Mouse (Mus musculus) intestine, embryonic 15.5 days (tissue): ENCODE data around the gene Sat2. TPM values are rescaled to one million over a fixed set of nuclear protein-coding genes. Genes with fewer than 3 reads are reported as not detected.

Experiments used
- ATAC-seq: fragments of 200-750 bp; cut with Nextera tagmentation; 2 replicates; pipeline ENCODE4 v1.8.0; 2017; ENCODE audit warnings: moderate TSS enrichment, moderate library complexity
- H3K27ac ChIP-seq: fragments of 300-500 bp; sonication (generic); 2 replicates; pipeline ENCODE4 v1.5.1; 2015; ENCODE audit warnings: mild to moderate bottlenecking, inconsistent platforms
- H3K27me3 ChIP-seq: fragments of 300-500 bp; sonication (generic); replicated peaks from 2 replicates; pipeline ENCODE4 v1.6.1; 2015; ENCODE audit warnings: inconsistent platforms
- H3K36me3 ChIP-seq: fragments of 300-500 bp; sonication (generic); 2 replicates; pipeline ENCODE4 v1.6.1; 2015; ENCODE audit warnings: inconsistent platforms
- H3K4me1 ChIP-seq: fragments of 300-500 bp; sonication (generic); replicated peaks from 2 replicates; pipeline ENCODE4 v1.6.1; 2015; ENCODE audit warnings: inconsistent platforms
- H3K4me2 ChIP-seq: fragments of 300-500 bp; sonication (generic); replicated peaks from 2 replicates; pipeline ENCODE4 v1.6.1; 2015; ENCODE audit warnings: mild to moderate bottlenecking, inconsistent platforms
- H3K4me3 ChIP-seq: fragments of 300-500 bp; sonication (generic); replicated peaks from 2 replicates; pipeline ENCODE4 v1.5.1; 2015; ENCODE audit warnings: inconsistent platforms
- H3K9ac ChIP-seq: fragments of 300-500 bp; sonication (generic); 2 replicates; pipeline ENCODE4 v1.6.1; 2015; ENCODE audit warnings: inconsistent platforms
- H3K9me3 ChIP-seq: fragments of 300-500 bp; sonication (generic); 2 replicates; pipeline ENCODE4 v1.6.1; 2016; ENCODE audit warnings: inconsistent platforms
- WGBS: fragments of 180-500 bp; shearing (Covaris S2); methylation state at CpG from one replicate; pipeline ENCODE4 v1.1.7; 2015; 5-methylcytosine and 5-hydroxymethylcytosine counted together
- polyA plus RNA-seq: library from polyadenylated mRNA; unstranded; fragments of >200 nt; fragmentation: Nextera tagmentation; extraction: Ambion mirVana; gene quantifications from 2 replicates; pipeline ENCODE4 v1.2.1, GENCODE M21; 2015

Sat2 gene
- 14.1 and 16.7 TPM in 2 replicates for polyA plus RNA-seq

DNA sequence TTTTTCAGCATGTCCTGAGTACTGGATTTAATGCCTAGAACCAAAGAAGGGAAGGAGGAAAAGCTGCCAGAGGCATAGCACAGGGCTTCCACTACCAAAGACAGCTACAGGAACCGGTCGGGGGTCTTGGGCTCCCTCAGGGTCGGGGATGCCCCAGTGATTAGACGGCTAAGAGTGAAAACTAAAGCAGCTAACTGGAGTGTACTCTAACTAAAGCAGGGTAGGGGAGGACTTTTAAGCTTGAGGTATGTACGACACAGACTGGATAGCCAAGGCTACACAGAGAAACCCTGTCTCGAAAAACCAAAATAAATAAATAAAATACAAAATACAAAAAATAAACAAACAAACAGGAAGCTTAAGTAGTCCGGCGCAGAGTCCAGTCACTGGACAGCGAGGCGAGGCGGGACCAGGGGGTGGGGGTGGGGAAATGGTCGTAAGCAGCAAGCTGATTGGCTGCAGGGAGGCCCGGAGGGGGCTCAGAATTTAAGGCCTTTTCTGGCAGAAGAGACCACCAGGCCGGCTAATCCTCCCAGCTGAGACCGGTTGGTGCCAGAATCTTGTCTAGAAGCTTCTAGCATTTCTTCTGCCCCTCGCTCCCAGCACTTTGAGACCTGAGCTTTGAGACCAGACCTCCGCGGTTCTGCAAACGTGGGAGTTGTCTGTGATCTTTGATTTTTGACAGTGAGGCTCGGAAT lies at the start of gene Sat2:
TSS of gene Sat2 (plus strand) at position 454 of the 698 bp plus-strand sequence.
- no peaks in the 10 kb centered on the region for H3K9me3 ChIP-seq
- H3K27me3 ChIP-seq, result no peaks in the 10 kb centered on the region
- peak within 1 kb of the TSS; percentile 66 for H3K27ac ChIP-seq
- WGBS, result 3% methylated on average over 20 of the region's 20 CpGs
- peaks cover 10% of the 10 kb centered on the region; the same call in 1 of the 2 replicates for H3K4me1 ChIP-seq
- ATAC-seq, result peak; percentile 88
- no peaks in the 10 kb centered on the region for H3K36me3 ChIP-seq
- H3K4me3 ChIP-seq, result peak within 1 kb of the TSS; percentile 55
- peak within 1 kb of the TSS; percentile 81 for H3K4me2 ChIP-seq
- H3K9ac ChIP-seq, result peak within 1 kb of the TSS; percentile 71

DNA sequence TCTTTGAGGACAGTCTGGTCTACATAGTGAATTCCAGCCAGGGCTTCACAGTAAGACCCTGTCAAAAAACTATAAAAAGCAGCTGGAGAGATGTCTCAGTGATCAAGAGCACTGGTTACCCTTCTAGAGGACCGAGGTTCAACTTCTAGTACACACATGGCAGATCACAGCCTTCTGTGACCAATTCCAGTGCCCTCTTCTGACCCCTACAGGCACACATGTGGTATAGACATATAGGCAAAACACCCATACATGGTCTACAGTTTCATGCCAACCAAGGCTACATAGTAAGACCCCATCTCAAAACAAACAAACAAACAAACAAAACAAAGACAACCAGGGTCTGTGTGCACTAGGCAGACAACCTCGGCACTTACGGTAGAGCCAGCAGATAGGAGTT lies 46.6 kb upstream of the Sat2 start:
- Histone ChIP-seq H3K36me3 (peaks cover 10% of the 10 kb centered on the region; the same call in 1 of the 2 replicates), H3K4me1 (peaks cover 15% of the 10 kb centered on the region), H3K4me3 (no peak overlapping the region), H3K9me3 (no peaks in the 10 kb centered on the region), H3K9ac (no peak overlapping the region), H3K27ac (no peak overlapping the region), H3K4me2 (no peak overlapping the region), H3K27me3 (no peaks in the 10 kb centered on the region)
- 64% methylated on average over 3 of the region's 3 CpGs for WGBS
- ATAC-seq, result no peak

DNA sequence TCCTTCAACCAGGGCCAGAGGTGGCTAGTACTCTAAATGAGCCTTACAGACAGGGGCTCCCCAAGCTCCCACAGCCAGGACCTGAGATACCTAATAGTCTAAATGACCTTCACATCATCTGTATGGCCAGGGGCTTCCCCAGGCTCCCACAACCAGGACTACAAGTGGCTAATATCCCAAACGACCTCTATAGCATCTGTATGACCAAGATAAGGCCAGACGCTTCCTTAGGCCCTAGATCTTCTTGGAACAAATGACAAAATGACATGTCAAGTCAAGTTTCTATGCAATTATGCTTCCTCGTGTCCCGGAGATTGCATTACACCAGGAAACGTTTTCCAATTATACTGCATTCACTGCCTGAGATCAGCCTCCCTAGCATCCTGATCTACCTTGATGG lies 45.5 kb upstream of the Sat2 start:
- Histone ChIP-seq H3K4me3 (no peak overlapping the region), H3K4me2 (no peak overlapping the region), H3K27me3 (no peaks in the 10 kb centered on the region), H3K9ac (no peak overlapping the region), H3K27ac (no peak overlapping the region), H3K9me3 (no peaks in the 10 kb centered on the region), H3K36me3 (peaks cover 5% of the 10 kb centered on the region; the same call in 1 of the 2 replicates), H3K4me1 (peaks cover 15% of the 10 kb centered on the region)
- WGBS, result 65% methylated on average over 5 of the region's 5 CpGs
- ATAC-seq, result no peak

DNA sequence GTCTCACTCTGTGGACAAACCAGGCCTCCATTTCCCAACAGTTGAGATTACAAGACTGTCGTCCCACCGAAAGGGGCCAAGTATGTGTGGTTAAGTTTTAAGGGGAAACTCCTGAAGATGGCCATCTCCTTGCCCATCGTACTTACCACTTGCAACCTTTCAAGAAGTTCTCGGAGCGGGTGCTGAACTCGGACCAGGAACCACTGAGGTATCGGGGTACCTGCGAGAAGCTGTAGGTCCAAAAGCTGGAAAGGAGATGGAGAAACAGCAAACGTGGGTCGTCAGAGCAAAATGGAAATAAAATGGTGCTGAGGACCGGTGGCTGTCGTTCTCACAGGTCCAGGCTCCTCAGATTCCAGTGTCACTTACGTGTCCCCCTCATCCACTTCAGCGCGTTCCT lies 43.5 kb upstream of the Sat2 start:
- Histone ChIP-seq H3K4me3 (peak overlapping the region; percentile 73), H3K9me3 (no peaks in the 10 kb centered on the region), H3K9ac (peak overlapping the region; percentile 61), H3K36me3 (peaks cover 5% of the 10 kb centered on the region; the same call in 1 of the 2 replicates), H3K4me1 (peaks cover 28% of the 10 kb centered on the region), H3K27me3 (no peaks in the 10 kb centered on the region), H3K27ac (peak overlapping the region; percentile 81; the same call in 1 of the 2 replicates), H3K4me2 (peak overlapping the region; percentile 83)
- WGBS, result 9% methylated on average over 15 of the region's 15 CpGs
- no peak for ATAC-seq

DNA sequence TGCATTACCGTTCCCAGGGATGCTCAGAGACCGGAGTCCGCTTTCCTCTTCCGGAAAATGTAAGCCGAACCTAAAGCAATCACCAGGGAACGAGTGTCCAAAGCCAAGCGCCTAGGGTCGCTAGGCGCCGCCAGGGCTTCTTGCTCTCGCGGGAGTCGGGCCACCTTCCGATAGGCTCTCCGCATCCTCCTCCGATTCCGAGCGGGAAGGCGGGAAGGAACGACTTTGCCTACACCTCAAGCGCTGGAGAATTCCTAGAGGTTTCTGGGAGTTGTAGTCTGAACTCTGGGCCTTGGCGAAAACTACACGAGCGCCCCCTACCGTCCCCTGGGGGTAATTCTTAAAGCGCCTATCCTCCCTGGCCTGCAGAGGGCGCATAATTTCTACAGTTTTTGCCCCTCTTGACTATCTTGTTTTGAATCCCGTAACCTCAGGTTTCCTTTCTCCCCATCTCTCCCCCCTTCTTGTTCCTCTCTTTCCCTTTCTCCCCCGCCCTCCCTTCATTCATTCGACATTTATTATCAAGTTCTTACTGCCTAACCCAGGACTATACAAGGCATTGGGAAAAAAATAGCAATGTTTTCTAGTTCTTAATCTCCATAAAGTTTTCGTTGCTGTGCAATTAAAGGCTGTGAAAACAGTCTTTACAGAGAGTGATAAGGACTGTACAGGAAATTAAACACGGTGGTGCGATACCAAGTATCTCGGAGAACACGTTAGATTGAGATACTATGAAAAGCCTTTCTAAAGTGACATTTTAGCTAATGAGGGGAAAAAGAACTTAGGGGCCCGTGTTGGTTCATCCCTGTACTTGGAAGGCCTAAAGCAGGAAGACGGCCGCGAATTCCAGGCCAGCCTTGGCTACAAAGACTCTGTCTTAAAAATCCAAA lies 42.5 kb upstream of the Sat2 start:
- peaks cover 5% of the 10 kb centered on the region; the same call in 1 of the 2 replicates for H3K36me3 ChIP-seq
- no peaks in the 10 kb centered on the region for H3K9me3 ChIP-seq
- H3K4me3 ChIP-seq, result peak overlapping the region; percentile 73
- WGBS, result 1% methylated on average over 39 of the region's 39 CpGs
- H3K4me2 ChIP-seq, result peak overlapping the region; percentile 83
- peak; percentile 91 for ATAC-seq
- peaks cover 28% of the 10 kb centered on the region for H3K4me1 ChIP-seq
- H3K27ac ChIP-seq, result peak overlapping the region; percentile 94
- H3K27me3 ChIP-seq, result no peaks in the 10 kb centered on the region
- H3K9ac ChIP-seq, result peak overlapping the region; percentile 72

DNA sequence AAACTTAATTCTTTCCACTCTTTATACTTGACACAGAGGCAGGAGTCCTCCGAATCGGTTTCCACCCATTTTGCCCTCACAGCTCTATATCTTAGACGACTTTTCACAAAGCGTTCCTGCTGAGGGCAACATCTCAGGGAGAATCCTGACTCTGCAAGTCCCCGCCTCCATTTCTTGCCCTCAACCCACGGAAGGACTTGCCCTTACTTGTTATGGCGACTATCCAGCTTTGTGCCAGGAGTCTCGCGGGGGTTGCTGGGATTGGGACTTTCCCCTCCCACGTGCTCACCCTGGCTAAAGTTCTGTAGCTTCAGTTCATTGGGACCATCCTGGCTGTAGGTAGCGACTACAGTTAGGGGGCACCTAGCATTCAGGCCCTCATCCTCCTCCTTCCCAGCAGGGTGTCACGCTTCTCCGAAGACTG lies 41.7 kb upstream of the Sat2 start, which contains the start of the genes Wrap53 and Trp53:
TSS of gene Wrap53 (minus strand) at position 165 of the 424 bp plus-strand sequence.
TSS of gene Trp53 (plus strand) at position 269 of the 424 bp plus-strand sequence.
- peak within 1 kb of the TSS; percentile 73 for H3K4me3 ChIP-seq
- H3K27ac ChIP-seq, result peak within 1 kb of the TSS; percentile 94
- H3K4me1 ChIP-seq, result peaks cover 28% of the 10 kb centered on the region
- H3K9me3 ChIP-seq, result no peaks in the 10 kb centered on the region
- peak within 1 kb of the TSS; percentile 83 for H3K4me2 ChIP-seq
- H3K27me3 ChIP-seq, result no peaks in the 10 kb centered on the region
- H3K9ac ChIP-seq, result peak within 1 kb of the TSS; percentile 72
- no peaks in the 10 kb centered on the region for H3K36me3 ChIP-seq
- ATAC-seq, result peak; percentile 68
- WGBS, result under 1% methylated on average over 13 of the region's 13 CpGs

DNA sequence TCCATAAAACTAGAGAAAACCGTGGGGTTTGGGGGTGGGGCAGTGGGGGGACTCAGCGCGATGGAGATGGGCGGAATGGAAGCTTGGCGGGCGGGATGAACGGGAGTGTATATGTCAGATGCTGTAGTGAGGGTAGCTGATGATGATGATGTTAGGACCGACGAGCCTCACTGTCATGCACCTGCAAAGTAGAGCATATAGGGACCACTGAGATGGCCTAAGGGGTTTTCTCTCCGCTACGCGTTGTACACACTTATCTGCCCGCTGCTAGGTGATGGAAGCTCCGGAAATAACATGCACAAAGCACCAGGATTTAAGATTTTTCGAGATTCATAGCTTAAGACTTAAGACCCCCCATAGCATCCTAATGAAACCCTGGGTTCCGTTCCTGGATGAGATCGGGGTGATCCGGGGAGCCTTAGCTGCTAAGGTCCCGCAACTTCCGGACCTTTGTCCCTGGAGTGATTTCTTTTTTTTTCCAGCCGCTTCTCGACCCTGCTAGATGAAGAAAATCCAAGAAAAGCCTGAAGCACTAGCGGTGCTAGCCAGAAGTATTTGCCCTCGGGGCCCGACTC lies 41.2 kb upstream of the Sat2 start:
- under 1% methylated on average over 25 of the region's 25 CpGs for WGBS
- Histone ChIP-seq H3K27ac (peak overlapping the region; percentile 94), H3K9ac (peak overlapping the region; percentile 72), H3K4me2 (peak overlapping the region; percentile 83), H3K4me3 (peak overlapping the region; percentile 64), H3K27me3 (no peaks in the 10 kb centered on the region), H3K4me1 (peaks cover 28% of the 10 kb centered on the region), H3K36me3 (no peaks in the 10 kb centered on the region), H3K9me3 (no peaks in the 10 kb centered on the region)
- peak; percentile 5; the same call in 1 of the 2 replicates for ATAC-seq

DNA sequence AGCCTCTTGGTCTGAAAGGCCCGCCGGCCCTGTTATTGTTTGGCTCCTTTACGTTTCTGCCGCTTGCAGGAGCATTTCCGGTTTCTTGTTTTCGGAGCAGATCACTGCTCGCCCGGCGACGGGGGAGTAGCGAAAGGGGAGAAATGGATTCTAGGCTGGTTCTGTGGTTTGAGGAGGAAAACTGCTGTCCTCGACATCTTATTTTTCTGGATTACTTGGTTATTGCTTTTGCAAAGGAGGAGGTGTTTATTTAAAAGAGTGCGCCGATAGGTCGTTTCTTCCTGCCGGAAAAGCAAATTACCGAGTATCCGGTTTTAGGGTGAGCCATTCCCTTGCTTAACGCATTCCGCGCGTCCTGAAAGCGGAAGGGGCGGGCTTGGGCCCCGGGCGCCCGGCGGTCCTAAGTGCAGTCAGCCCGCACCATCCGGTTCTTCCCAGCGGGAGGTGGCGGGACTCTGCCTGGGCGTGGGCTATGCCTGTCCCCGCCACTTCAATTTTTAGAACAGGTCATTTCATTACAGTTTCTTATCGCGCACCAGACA lies 40.6 kb upstream of the Sat2 start:
- H3K9ac ChIP-seq, result peak overlapping the region; percentile 72
- under 1% methylated on average over 36 of the region's 36 CpGs for WGBS
- H3K9me3 ChIP-seq, result no peaks in the 10 kb centered on the region
- ATAC-seq, result peak; percentile 83
- H3K4me3 ChIP-seq, result peak overlapping the region; percentile 64
- peak overlapping the region; percentile 94 for H3K27ac ChIP-seq
- peaks cover 28% of the 10 kb centered on the region for H3K4me1 ChIP-seq
- H3K36me3 ChIP-seq, result no peaks in the 10 kb centered on the region
- H3K4me2 ChIP-seq, result peak overlapping the region; percentile 83
- no peaks in the 10 kb centered on the region for H3K27me3 ChIP-seq

DNA sequence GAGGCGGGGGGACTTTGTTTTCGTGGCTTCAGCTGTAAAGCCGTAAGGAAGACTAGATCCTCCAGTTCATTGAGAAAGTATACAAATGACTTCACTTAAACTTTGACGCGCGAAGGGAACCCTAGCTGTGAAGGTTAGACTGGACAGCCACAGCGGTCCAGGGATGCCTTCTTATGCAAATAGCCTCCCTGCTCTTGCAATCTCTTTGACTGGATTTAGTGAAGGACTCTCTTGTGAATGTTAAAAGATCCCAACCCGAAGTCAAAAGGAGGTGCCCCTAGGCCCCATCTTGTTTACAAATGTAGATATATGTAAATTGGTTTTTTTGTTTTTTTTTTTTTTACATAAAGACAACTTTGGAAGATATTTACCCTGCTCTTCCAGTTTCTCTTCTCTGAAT lies 40.0 kb upstream of the Sat2 start:
- Histone ChIP-seq H3K9me3 (no peaks in the 10 kb centered on the region), H3K4me3 (peak overlapping the region; percentile 64), H3K36me3 (no peaks in the 10 kb centered on the region), H3K4me2 (peak overlapping the region; percentile 83), H3K9ac (peak overlapping the region; percentile 55), H3K27ac (peak overlapping the region; percentile 94), H3K4me1 (peaks cover 28% of the 10 kb centered on the region), H3K27me3 (no peaks in the 10 kb centered on the region)
- ATAC-seq, result no peak
- WGBS, result under 1% methylated on average over 8 of the region's 8 CpGs

DNA sequence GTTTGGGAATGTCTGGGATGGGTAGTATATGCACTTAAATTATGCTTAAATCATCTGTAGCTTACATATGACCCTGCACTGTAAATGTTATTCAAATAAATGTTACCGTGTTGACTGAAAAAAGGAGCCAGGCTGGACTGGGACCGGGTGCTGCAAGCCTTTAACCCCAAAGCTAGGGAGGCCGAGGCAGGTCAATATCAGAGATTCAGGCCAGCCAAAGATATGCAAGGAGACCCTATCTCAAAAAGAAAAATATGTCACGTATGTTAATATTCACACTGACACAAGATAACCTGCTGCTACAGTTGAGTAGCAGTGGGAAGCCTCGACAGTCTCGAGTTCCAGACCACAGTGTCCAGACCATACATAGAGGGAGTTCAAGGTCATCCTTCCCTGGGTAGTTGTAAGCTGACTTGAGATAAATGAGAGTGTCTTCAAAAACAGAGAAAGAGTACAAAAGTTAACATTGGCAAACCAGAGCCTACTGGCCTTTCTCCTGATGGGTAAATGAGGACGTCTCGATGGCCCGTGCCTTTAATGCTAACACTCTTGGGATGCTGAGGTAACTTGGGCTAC lies 39.5 kb upstream of the Sat2 start:
- no peaks in the 10 kb centered on the region for H3K27me3 ChIP-seq
- H3K36me3 ChIP-seq, result peaks cover under 1% of the 10 kb centered on the region; the same call in 1 of the 2 replicates
- WGBS, result 60% methylated on average over 9 of the region's 9 CpGs
- H3K9ac ChIP-seq, result peak overlapping the region; percentile 30; the same call in 1 of the 2 replicates
- peaks cover 24% of the 10 kb centered on the region for H3K4me1 ChIP-seq
- no peaks in the 10 kb centered on the region for H3K9me3 ChIP-seq
- peak overlapping the region; percentile 64; the same call in 1 of the 2 replicates for H3K4me3 ChIP-seq
- 0 out of 2 replicates have a peak overlapping the region, but pooled peaks have one; percentile 17 for H3K27ac ChIP-seq
- H3K4me2 ChIP-seq, result peak overlapping the region; percentile 83
- no peak for ATAC-seq

DNA sequence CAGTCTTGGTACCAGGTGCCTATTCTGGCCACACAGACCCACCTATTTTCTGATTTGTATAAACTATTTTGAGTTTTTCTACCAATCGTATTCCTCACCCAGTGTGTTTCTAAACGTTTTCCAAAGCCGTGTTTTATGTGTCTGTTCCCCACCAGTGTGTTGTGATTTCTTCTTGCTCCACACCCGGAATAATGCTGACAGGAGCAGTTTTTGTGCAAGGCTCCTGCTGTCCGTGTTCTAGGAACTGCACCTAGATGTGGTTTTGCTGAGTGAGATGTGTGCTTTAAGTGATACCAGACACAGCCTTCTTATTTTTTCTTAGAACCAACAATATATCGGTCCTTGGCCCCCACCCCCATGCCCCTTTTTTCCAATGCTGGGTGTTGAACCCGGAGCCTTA lies 37.8 kb upstream of the Sat2 start:
- no peak overlapping the region for H3K4me3 ChIP-seq
- no peak overlapping the region for H3K9ac ChIP-seq
- H3K27me3 ChIP-seq, result no peaks in the 10 kb centered on the region
- 84% methylated on average over 7 of the region's 7 CpGs for WGBS
- no peak for ATAC-seq
- no peak overlapping the region for H3K4me2 ChIP-seq
- H3K4me1 ChIP-seq, result peaks cover 13% of the 10 kb centered on the region
- H3K27ac ChIP-seq, result no peak overlapping the region
- no peaks in the 10 kb centered on the region for H3K9me3 ChIP-seq
- H3K36me3 ChIP-seq, result peaks cover 18% of the 10 kb centered on the region
